Mouse (Mus musculus) embryo, embryonic 10.5 days (tissue): ENCODE results near the gene Gzmm.
"Not testable (repeated sequence)": the region's sequence is repeated elsewhere in the genome, so short reads cannot be mapped to it uniquely, and the experiment has no call there.

Source experiments
- DNase-seq: peaks from one replicate; pipeline ENCODE4 v3.0.0-alpha.2; 2015; ENCODE audit warnings: low spot score

Gene Gzmm

GRCm38 (mm10) chr10:79681591-79682245 is 7.1 kb upstream of the Gzmm start, which contains the start of gene Cdc34:
TSS of gene Cdc34 (plus strand) at chr10:79682195.
- peak; percentile 98 for DNase-seq

GRCm38 (mm10) chr10:79682551-79682915 is 6.3 kb upstream of the Gzmm start:
- DNase-seq: no peak

- DNase-seq: peak; percentile 72
Observed at GRCm38 (mm10) chr10:79682916-79683582, 5.8 kb upstream of the Gzmm start.

- DNase-seq: no peak
Observed at GRCm38 (mm10) chr10:79683726-79684640, 4.8 kb upstream of the Gzmm start.

DNA sequence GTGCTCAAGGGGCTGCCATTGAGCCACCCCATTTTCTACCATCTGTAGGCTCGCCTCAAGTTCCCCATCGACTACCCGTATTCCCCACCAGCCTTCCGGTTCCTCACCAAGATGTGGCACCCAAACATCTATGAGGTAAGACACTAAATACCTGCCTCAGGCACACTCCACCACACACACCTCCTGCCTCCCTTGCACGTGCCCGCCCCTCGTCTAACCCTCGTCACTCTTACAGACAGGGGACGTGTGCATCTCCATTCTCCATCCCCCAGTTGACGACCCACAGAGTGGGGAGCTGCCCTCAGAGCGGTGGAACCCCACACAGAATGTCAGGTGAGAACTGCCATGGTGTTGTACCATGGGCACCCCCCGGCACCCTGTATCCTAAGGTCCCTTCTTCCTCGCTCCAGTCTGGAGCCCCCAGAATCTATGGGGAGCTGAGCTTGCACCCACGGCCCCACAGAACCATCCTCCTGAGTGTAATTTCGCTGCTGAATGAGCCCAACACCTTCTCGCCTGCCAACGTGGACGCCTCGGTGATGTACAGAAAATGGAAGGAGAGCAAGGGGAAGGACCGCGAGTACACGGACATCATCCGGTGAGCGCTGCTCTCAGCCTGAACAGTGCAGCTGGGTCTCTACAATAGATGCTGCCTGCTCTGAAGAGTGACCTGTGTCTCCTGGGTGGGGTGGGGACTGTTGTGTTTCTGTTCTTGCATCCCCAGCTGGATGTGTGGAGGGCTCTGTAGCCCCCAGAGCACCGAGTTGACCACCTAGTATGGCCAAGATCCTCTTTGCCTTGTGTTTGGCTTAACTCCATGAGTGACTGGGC is 3.8 kb upstream of the Gzmm start:
- no peak for DNase-seq

GRCm38 (mm10) chr10:79686219-79686618 is 2.6 kb upstream of the Gzmm start:
- no peak for DNase-seq

DNA sequence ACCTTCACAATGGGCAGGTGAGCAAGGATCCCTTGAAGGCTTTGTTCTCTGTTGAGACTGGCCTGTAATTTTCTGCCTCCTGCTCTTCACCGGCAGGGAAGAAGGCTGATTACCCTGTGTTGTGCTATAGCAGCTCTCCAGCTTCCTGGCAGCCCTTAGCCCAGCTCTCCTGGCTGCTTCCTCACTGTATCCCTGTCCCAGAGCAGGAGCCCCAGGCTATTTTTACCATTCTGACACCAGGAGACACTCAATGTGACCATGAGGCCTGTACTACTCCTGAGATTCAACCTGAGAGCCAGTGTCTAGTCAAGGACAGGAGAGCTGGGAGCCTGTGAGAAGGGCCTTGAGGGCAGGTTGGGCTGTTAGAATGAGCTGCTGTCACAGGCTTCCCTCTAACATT is 2.1 kb upstream of the Gzmm start:
- no peak for DNase-seq

DNA sequence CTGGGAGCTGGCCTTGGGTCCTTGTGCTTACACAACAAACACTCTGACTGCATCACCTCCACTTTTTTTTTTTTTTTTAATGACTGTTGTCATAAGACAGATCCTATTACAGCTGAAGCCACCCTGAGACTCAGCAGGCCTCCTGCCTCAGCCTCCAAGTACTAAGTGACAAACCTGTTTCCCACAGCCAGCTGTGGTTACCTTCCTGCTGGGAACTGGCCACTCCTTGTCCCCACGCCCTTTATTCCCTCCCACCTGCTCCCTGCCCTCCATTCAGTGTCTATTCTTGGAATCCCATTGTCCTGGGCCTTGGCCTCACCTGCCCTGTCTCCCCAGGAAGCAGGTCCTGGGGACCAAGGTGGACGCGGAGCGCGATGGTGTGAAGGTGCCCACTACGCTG is 1.3 kb upstream of the Gzmm start:
- DNase-seq: no peak

DNA sequence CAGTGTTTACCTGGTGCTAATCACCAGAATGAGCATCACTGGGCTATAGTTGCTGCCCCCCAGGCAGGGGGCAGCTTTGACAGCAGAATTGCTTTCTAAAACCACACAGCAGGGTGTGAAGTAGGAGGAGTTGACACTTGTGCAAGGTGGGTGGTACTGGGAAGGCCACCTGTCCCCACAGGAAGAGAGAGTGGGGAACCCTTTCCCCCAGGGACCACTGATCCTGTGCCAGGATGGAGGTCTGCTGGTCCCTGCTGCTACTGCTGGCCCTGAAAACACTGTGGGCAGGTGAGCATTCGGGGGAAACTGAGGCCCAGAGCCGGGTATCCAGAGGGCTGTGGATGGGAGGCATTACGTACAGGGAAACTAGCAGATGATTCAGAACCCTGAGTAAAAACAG is 358 bp downstream of the Gzmm start:
- DNase-seq: no peak

GRCm38 (mm10) chr10:79691986-79692548 is 3.2 kb downstream of the Gzmm start:
- DNase-seq: no peak

GRCm38 (mm10) chr10:79693580-79694378 is 5.0 kb downstream of the Gzmm start:
- DNase-seq: no peak

DNA sequence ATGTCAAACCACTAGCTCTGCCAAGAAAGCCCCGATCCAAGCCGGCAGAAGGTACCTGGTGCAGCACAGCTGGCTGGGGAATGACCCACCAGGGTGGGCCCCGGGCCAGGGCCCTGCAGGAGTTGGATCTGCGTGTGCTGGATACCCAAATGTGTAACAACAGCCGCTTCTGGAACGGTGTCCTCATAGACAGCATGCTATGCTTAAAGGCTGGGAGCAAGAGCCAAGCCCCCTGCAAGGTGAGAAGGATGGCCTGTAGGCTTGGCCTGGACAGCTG is 5.5 kb downstream of the Gzmm start:
- DNase-seq: no peak

DNA sequence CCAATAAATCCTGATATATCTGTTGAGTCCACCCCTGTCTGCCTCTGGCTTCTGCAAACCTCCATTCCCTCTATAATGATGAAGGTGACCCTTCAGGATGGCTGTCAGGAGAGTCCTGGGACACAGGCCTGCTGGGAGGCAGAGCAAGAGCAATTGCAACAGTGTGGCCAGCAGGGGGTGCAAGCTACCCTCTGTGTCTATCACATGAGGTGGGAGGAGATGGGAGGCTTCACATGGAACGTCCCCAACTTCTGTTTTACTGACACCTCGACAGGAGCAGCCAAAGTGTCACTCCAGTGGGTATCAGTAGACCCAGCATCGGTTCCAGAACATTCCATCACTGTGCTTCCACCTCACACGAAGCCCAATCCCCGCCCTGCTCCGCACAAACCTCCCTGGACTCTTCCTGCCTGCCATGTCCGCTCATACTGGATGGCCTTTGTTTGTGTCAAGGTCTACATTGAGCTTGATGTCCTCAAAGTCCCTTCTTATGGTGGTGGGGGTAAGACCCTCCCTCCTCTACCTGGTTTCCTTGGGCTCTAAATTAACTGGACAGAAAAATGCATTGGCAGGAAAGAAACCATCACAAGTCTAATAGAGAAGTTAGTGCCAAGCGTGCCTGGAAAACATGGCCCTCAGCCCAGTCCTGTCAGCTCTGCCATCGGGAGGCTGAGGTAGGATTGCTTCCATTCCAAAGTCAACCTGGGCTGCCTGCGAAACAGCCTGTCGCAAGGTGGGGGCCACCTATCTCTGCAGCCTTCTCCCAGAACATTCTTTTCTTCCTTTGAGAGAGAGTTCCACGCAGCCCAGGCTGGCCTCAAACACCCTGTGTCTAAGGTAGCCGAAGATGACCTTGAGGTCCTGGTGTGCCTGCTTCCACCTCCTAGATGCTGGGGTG is 6.7 kb downstream of the Gzmm start:
- peak; percentile 85 for DNase-seq

GRCm38 (mm10) chr10:79696129-79696651 is 7.4 kb downstream of the Gzmm start:
- DNase-seq: no peak

DNA sequence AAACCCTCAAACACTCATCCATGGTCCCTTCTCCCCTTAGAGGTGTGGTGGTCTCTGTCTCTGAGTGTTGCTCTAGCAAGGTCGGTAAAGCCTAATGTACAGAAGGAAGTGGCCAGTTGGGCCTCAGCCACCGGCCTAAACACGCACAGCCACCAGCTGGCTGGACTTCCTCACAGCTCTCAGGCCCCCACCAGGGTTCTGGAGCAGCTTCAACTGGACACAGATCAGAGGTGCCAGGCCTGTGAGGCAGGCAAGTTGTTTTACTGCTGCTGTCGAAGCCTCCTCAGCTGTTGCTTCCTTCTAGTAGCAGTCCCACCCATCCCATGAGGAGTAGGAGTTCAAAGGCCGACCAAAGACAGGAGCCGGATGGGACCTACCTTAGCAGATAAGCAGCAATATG is 9.1 kb downstream of the Gzmm start:
- DNase-seq: no peak

GRCm38 (mm10) chr10:79698459-79698858 is 9.6 kb downstream of the Gzmm start:
- DNase-seq: no peak

- no peak for DNase-seq
Observed at GRCm38 (mm10) chr10:79700676-79701075, 11.9 kb downstream of the Gzmm start.

GRCm38 (mm10) chr10:79701443-79702129 is 12.8 kb downstream of the Gzmm start:
- peak; percentile 54 for DNase-seq

- not testable (repeated sequence) for DNase-seq
Observed at GRCm38 (mm10) chr10:79702970-79703369, 14.2 kb downstream of the Gzmm start.
